Mouse (Mus musculus) common myeloid progenitor, adult 5-6 weeks (primary cell): ENCODE measurements around the gene Epha3. TPM values are rescaled to one million over a fixed set of nuclear protein-coding genes. Genes with fewer than 3 reads are reported as not detected.

Source experiments
- ATAC-seq: replicated peaks from 2 replicates; pipeline ENCODE4 v1.8.0; 2016; ENCODE audit warnings: low read depth, mild to moderate bottlenecking, moderate TSS enrichment, inconsistent platforms; ENCODE audit not compliant: poor library complexity, severe bottlenecking
- total RNA-seq: library from RNA; stranded (forward); fragments of 200-1000, 187-1606 nt; gene quantifications from 2 replicates; pipeline ENCODE4 v1.2.3, GENCODE M21; 2017

Gene Epha3
- total RNA-seq, 1 experiment from 2014 or later: not detected

DNA sequence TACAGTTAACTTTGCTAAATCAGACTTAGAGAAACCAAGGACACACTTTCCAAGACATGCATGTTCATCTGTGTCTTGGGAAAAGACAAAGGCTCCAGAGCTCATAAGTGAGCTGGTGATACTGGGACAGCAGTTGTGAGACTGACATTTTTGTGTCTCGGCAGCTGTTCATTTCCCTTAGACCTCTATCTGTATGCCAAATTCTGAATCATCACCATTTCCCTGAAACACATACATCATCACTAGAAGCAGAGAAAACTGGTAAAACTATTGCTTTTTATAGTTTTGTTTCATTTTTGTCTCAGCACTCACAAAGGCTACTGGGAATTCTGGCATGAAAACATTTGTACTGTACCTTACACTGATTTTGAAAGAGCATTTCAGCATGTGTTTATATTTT is 70.2 kb downstream of the Epha3 start:
- no peak for ATAC-seq

- no peak for ATAC-seq
These were observed 71.9 kb downstream of the Epha3 start for GRCm38 (mm10) chr16:63792084-63792483.

GRCm38 (mm10) chr16:63783544-63783943 is 80.4 kb downstream of the Epha3 start:
- no peak for ATAC-seq

GRCm38 (mm10) chr16:63782101-63782500 is 81.9 kb downstream of the Epha3 start:
- no peak for ATAC-seq

DNA sequence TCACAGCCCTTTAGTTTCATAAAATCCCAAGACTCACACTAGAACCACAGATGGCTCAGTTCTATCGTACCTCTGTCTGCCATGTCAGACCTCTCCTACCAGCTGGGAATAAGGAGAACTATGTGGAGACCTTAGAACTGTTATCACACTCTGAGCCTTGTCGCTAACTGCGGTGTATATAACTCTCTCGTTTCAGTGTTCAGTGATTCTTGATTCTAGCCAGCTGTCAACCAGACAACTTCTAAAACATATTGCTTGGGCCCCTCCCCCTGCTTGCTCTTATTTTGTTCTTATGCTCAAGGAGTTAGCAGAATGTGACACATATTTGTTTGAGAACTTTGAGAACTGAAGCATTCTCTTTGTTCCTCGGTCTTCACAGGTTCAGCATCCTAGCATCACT is 83.8 kb downstream of the Epha3 start:
- no peak for ATAC-seq

- no peak for ATAC-seq
These were observed 86.2 kb downstream of the Epha3 start for GRCm38 (mm10) chr16:63777811-63778210.

- no peak for ATAC-seq
These were observed 91.4 kb downstream of the Epha3 start for GRCm38 (mm10) chr16:63772566-63772965.

DNA sequence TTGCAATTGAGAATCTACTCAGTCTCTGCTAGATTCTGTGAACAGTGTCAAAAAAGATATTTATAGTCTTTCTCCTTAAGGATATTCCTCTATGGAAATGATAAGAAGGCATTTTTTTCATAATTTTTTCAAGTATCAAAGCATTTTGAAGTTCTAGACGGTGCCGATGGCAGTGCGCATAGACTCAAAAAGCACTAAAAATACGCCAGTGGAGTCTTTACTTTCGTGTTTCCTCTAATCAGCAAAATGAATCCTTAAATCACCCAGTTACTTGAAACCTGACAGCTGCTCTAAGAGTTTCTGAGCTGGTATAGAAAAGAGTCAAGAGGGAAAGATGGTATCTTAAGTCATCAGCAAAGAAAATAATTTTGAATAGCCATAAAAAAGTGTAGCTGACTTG is 96.4 kb downstream of the Epha3 start:
- no peak for ATAC-seq

GRCm38 (mm10) chr16:63761177-63761576 is 102.8 kb downstream of the Epha3 start:
- ATAC-seq: no peak

DNA sequence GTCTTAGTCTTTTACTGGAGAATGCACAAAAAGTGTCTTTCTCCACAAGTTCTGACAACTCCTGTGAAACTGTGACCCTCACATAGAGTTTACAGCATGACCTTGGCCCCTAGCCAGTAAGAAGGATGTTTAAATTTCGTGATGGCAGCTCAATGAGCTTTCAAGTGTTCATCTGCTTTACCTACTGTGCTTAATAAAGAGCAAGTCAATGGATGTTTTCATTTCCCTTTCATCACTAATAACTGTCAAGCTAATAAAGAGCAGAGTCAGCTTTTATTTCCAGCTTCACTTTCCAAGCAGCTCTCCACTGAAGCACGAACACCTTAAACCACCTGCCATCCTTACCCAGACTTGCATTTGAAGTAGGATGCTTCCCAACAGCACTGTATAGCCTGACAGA is 103.9 kb downstream of the Epha3 start:
- ATAC-seq: no peak

DNA sequence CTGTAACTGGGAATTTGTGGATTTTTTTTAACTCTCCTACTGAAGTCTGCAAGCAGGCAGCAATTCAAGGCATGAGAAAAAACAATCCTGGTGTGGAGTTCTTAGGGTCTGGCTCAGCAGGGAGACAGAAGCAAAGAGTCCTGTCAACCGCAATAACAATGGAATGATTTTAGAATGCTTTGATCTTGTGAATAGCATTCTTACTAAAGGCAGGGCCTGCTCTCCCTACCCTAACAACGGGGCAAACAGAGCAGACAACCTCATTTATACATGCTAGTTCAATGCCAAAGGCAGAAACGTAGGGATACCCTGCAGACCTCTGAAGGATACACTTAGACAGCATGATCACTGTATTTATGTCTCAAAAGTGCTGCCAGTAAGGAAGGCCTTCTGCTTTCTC is 110.9 kb downstream of the Epha3 start:
- ATAC-seq: no peak

GRCm38 (mm10) chr16:63747817-63748216 is 116.2 kb downstream of the Epha3 start:
- no peak for ATAC-seq

DNA sequence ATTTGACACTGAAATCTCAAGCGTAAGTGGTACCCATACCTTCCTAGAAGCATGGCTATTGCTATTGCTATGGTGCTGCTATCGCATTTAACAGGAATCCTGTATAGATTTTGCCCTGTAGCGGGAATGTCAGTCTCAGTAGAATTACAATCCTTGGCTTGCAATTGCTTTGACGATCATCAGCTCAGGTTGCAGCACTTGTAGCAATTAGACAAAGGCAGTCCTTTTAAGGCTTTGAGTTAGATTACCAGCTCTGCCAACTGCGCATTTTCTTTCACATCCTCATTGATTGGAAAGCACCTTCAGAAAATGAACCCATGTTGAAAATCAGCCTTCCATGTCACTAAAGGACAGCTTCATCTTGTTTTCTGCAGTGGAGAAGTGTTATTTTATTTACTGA is 118.5 kb downstream of the Epha3 start:
- ATAC-seq: no peak

DNA sequence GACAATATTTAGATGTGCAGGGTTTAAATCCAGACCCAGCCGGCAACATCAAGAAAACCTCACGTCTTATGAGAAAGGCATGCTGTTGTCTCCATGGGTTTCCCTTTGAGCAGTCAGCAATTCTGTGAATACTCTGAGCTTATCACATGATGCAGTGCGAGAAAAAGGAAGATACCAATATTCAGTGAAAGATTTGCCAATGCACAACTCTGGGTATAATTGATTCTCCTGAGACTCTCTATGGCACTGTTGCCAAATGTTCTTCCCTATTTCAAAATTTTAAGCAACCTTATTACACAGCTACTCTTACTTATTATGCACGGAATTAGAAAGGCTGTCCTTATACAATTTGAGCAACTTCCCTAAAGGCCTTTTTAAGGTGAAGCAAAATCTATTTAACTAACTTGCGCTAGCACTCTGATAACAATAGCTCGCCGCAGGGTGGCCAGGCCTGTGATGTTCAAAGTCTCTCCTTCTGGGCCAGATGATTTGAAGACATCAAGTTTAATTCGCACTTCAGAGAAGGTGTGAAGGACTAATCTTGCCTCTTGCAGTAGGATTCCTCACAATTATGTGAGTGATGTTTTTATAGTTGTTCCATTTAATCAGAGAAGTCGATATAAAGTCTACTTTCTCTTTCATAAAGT is 120.6 kb downstream of the Epha3 start:
- no peak for ATAC-seq

- ATAC-seq: no peak
These were observed 144.7 kb downstream of the Epha3 start for GRCm38 (mm10) chr16:63719235-63719634.

- ATAC-seq: no peak
These were observed 146.7 kb downstream of the Epha3 start for GRCm38 (mm10) chr16:63717317-63717716.

GRCm38 (mm10) chr16:63706912-63707868 is 156.8 kb downstream of the Epha3 start:
- ATAC-seq: no peak

GRCm38 (mm10) chr16:63689371-63689770 is 174.6 kb downstream of the Epha3 start:
- no peak for ATAC-seq

DNA sequence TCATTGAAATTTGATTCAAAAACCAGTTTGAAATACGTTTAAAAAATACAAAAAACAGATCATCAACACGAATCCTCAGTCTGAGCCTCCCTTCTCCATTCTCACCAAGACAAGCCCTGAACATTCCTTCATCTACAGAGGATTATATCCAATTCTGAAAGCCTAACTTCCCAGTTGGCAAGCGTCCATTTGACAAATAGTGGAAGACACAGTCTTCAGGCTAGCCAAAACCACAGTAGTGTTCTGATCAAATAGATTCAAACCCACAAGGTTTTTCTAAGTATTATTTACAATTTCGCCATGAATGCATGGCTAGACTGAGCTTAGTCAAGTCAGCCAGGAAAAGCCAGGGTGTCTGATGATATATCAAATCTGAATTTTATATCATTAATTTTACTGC is 179.8 kb downstream of the Epha3 start:
- no peak for ATAC-seq

- no peak for ATAC-seq
These were observed 189.5 kb downstream of the Epha3 start for GRCm38 (mm10) chr16:63674426-63674825.

GRCm38 (mm10) chr16:63673236-63673840 is 190.6 kb downstream of the Epha3 start:
- no peak for ATAC-seq
